Comparison of ENCODE assay signal across 22 mouse cellular contexts in genomic region chr6:32783102-32783501, GRCm38 (mm10).
A peak's percentile ranks its signal among the peaks of the same experiment; 100 is the strongest.
DNase-seq lines count a peak whose midpoint lies in the region; ATAC-seq and TF ChIP-seq lines count a peak whose summit lies in the region.
"Had no signal": no experiment of that assay in that cellular context is flagged by ENCODE, and none has a peak within 500 bp of the region (broad histone marks: within the 10 kb centered on the region; RNA-seq: fewer than 3 reads in every experiment).

No protein-coding gene starts in this region.

- DNase-seq in heart, postnatal 0 days (ENCODE audit: low spot score) = peak; percentile 35
- no peak for DNase-seq in heart, embryonic 10.5 days (ENCODE audit: low spot score)
- DNase-seq in lung, postnatal 10 days = no peak
- DNase-seq: adrenal gland, adult 8-10 months; adrenal gland, postnatal 36 days; B cell, adult 2 months; cerebellum, adult 11 months; cerebellum, adult 8-10 months; gastrocnemius, postnatal 36 days; kidney, adult 8-10 months had no signal

- ATAC-seq in heart, postnatal 0 days (ENCODE audit: insufficient read depth, low read depth) = no peak
- ATAC-seq in megakaryocyte, adult 5-6 weeks (ENCODE audit: poor library complexity, severe bottlenecking) = no peak
- ATAC-seq in granulocyte monocyte progenitor cell, adult 5-6 weeks (replicated peaks; ENCODE audit: poor library complexity, severe bottlenecking) = peak; percentile 39; the same call in 1 of the 2 replicates
- no peak for ATAC-seq in midbrain, embryonic 13.5 days
- ATAC-seq: CD4-positive, CD25-positive, alpha-beta regulatory T cell, adult 4 months; forebrain, embryonic 15.5 days; hindbrain, embryonic 16.5 days; inflammation-experienced regulatory T-cells, adult 6 months; intestine, postnatal 0 days had no signal

- peak overlapping the region; percentile 26; the same call in 1 of the 2 replicates for H3K27ac ChIP-seq in heart, postnatal 0 days (ENCODE audit: low read depth)
- no peak overlapping the region for H3K27ac ChIP-seq in heart, embryonic 10.5 days
- H3K27ac ChIP-seq in midbrain, embryonic 13.5 days = no peak overlapping the region
- H3K27ac ChIP-seq: embryonic facial prominence, embryonic 10.5 days; forebrain, embryonic 15.5 days; heart, adult 2 months had no signal

- no peak overlapping the region for H3K4me2 ChIP-seq in heart, postnatal 0 days (ENCODE audit: low read depth, low read length)
- no peak overlapping the region for H3K4me2 ChIP-seq in midbrain, embryonic 13.5 days (replicated peaks)
- H3K4me2 ChIP-seq: forebrain, embryonic 15.5 days had no signal

- no peaks in the 10 kb centered on the region for H3K27me3 ChIP-seq in heart, postnatal 0 days (ENCODE audit: control insufficient read depth, insufficient read depth, low read length)
- no peaks in the 10 kb centered on the region for H3K27me3 ChIP-seq in heart, embryonic 10.5 days (ENCODE audit: insufficient read depth, poor library complexity, severe bottlenecking)
- no peaks in the 10 kb centered on the region for H3K27me3 ChIP-seq in megakaryocyte, embryonic 14.5 days (replicated peaks)
- H3K27me3 ChIP-seq in midbrain, embryonic 13.5 days = no peaks in the 10 kb centered on the region
- H3K27me3 ChIP-seq: forebrain, embryonic 15.5 days had no signal

- no peaks in the 10 kb centered on the region for H3K36me3 ChIP-seq in heart, postnatal 0 days (replicated peaks; ENCODE audit: control insufficient read depth, insufficient read depth, low read length)
- no peaks in the 10 kb centered on the region for H3K36me3 ChIP-seq in heart, embryonic 10.5 days
- H3K36me3 ChIP-seq in megakaryocyte, embryonic 14.5 days (replicated peaks; ENCODE audit: low read length) = peaks cover 12% of the 10 kb centered on the region
- H3K36me3 ChIP-seq in midbrain, embryonic 13.5 days = peaks cover 2% of the 10 kb centered on the region
- H3K36me3 ChIP-seq: embryonic facial prominence, embryonic 10.5 days; forebrain, embryonic 15.5 days had no signal

- no peak overlapping the region for H3K4me3 ChIP-seq in heart, postnatal 0 days (ENCODE audit: low read depth, low read length)
- no peak overlapping the region for H3K4me3 ChIP-seq in heart, embryonic 10.5 days
- peak overlapping the region; percentile 29 for H3K4me3 ChIP-seq in megakaryocyte, embryonic 14.5 days (replicated peaks)
- H3K4me3 ChIP-seq in midbrain, embryonic 13.5 days (replicated peaks) = no peak overlapping the region
- H3K4me3 ChIP-seq: embryonic facial prominence, embryonic 10.5 days; forebrain, embryonic 15.5 days; heart, adult 2 months had no signal

- H3K9me3 ChIP-seq in heart, postnatal 0 days (replicated peaks; ENCODE audit: control insufficient read depth, low read length) = no peaks in the 10 kb centered on the region
- H3K9me3 ChIP-seq in heart, embryonic 10.5 days = no peaks in the 10 kb centered on the region
- H3K9me3 ChIP-seq in megakaryocyte, embryonic 14.5 days = peaks cover 13% of the 10 kb centered on the region
- H3K9me3 ChIP-seq in midbrain, embryonic 13.5 days = no peaks in the 10 kb centered on the region
- H3K9me3 ChIP-seq: embryonic facial prominence, embryonic 10.5 days; forebrain, embryonic 15.5 days; G1E had no signal

- TF ChIP-seq EP300 in heart, postnatal 0 days (IDR thresholded peaks at IDR 0.05; ENCODE audit: low read depth) = no peak

- no peak for TF ChIP-seq CTCF in heart, postnatal 0 days (IDR thresholded peaks at IDR 0.05; ENCODE audit: low read depth)

- H3K9ac ChIP-seq in heart, postnatal 0 days (replicated peaks; ENCODE audit: low read depth, low read length) = no peak overlapping the region
- no peak overlapping the region for H3K9ac ChIP-seq in midbrain, embryonic 13.5 days (replicated peaks)
- H3K9ac ChIP-seq: forebrain, embryonic 15.5 days had no signal

- H3K4me1 ChIP-seq in heart, postnatal 0 days (ENCODE audit: control insufficient read depth, insufficient read depth) = peaks cover 14% of the 10 kb centered on the region; the same call in 1 of the 2 replicates
- H3K4me1 ChIP-seq in heart, embryonic 10.5 days = peaks cover 11% of the 10 kb centered on the region
- H3K4me1 ChIP-seq in megakaryocyte, embryonic 14.5 days = peaks cover 16% of the 10 kb centered on the region
- H3K4me1 ChIP-seq in midbrain, embryonic 13.5 days (replicated peaks) = no peaks in the 10 kb centered on the region

- WGBS in heart, postnatal 0 days = 40% methylated on average over 4 of the region's 4 CpGs
- WGBS in heart, embryonic 10.5 days = 66% methylated on average over 4 of the region's 4 CpGs
- WGBS in midbrain, embryonic 13.5 days = 90% methylated on average over 4 of the region's 4 CpGs
